Mouse (Mus musculus) v-Abl transformed pro-B cells (cell line): ENCODE measurements around the gene Fam181a.

Experiments
- in situ Hi-C, 2 experiments: fragments of 400-800 bp; cut with MboI; formaldehyde crosslinking; loops; one replicate each; pipeline ENCODE4 v1.15.1; 2025; ENCODE audit not compliant: unreplicated experiment in 2 of 2

Gene Fam181a

DNA sequence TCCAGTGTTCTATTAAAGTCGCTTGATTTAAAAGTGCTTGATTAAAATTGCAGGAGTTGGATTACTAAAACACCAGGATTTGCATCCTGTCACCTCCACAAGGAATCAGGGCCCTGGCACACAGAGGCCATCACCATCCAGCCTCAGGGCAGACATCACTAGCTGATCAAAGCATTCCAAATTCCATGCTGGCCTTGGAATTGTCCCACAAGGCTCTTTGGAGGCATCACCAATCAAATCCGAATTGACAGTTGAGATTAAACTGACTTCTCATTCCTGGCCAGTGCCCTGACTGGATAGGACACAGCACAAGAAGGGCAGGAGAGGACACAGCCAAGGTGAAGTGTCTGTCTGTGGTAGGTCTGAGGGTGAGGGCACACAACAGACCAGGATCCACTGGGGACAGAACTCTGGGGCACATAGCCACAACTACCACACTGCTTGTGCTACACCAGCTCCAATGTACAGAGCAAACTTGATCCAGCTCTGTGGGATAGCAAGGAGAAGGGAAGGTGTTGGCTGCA, at the start of gene Fam181a:
Gene Fam181a (plus strand): TSS at position 232 of the 524 bp plus-strand sequence.
- in situ Hi-C loops = loop anchor here in 1 of 2 experiments (25.0 kb wide), 1 partner anchor 799 kb away; no protein-coding TSS in a partner anchor

GRCm38 (mm10) chr12:103262017-103262865, 48.5 kb upstream of the Fam181a start:
- in situ Hi-C loops = no loop called here

DNA sequence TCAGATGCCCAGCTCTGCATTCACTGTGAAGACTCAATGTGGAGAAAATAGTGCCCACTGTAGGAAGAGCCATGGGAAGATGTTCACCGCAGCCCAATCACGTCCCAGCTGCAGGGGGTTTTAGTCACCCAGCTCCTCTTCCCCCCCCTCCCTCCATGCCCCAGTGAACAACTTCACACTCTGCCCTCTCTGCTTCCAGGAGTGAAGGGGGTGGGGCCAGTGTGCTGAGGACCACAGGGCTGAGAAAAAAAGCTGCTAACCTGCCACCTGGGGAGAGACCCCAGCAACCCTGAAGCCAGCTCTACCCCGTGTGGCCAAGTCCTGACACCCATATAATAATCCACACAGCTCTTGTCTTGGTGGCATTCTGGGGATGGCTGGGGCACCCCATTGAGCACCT, 44.2 kb upstream of the Fam181a start:
- in situ Hi-C loops = no loop called here

DNA sequence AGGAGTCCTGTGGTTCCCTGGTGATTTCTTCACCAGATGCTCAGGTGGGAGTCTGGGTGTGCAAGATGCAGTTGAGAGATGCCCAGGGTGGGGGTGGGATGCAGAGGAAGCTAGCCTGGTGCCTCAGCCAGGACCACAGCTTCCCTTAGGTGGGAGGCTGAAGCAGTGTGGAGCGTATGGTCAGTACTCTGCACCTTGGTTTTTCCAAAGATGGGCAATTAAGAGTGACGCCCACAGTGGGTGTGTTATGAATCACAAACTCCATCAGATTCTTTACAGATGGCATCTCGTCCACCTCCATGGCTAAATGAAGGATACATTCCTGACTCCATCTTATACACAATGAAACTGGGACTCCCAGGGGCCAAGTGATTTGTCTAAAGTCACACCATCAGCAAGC, 38.6 kb upstream of the Fam181a start:
- in situ Hi-C loops = no loop called here

GRCm38 (mm10) chr12:103273051-103273450, 37.7 kb upstream of the Fam181a start:
- in situ Hi-C loops = no loop called here

DNA sequence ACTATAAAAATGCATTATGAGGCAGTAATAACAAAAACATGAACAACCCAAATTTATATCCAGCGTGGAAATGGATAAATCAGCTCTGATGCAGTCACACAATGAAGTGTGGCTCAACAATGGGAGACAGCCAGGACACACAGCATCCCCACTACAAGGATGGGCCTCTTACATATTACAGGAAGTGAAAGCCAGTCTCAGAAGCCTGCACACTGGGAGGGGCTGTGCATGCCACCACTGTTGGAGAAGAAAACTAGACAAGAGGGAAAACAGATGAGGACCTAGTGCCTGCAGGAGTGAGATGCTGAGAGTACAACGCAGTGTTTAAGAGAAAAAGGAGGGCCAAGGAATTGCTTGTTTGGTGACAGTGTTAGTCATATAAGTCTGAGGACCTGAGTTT, 37.0 kb upstream of the Fam181a start:
- in situ Hi-C loops = no loop called here

DNA sequence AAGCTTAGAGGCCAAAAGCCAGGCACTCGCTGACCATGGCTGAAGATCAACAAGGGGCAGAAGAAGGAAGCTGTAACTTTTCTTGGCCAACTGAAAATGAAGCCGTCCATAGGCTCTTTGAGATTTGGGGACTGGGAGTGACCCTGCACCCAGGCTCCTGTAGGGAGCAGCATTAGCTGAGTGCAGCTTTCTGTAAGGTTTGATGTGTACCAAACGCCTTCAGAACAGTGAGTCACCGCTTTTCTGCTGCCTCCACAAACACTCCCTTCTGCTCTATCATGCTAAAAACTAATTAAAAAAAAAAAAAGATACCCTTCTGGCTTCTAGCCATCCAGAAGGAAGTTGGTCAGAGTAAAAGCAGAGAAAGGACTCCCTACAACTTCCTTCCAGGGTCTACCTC, 34.4 kb upstream of the Fam181a start:
- in situ Hi-C loops = no loop called here

GRCm38 (mm10) chr12:103281491-103281890, 29.3 kb upstream of the Fam181a start:
- in situ Hi-C loops = no loop called here

GRCm38 (mm10) chr12:103281912-103282311, 28.9 kb upstream of the Fam181a start:
- in situ Hi-C loops = no loop called here

GRCm38 (mm10) chr12:103282936-103283335, 27.8 kb upstream of the Fam181a start:
- in situ Hi-C loops = no loop called here

- in situ Hi-C loops = no loop called here
Observed at GRCm38 (mm10) chr12:103283411-103283810, 27.4 kb upstream of the Fam181a start.

DNA sequence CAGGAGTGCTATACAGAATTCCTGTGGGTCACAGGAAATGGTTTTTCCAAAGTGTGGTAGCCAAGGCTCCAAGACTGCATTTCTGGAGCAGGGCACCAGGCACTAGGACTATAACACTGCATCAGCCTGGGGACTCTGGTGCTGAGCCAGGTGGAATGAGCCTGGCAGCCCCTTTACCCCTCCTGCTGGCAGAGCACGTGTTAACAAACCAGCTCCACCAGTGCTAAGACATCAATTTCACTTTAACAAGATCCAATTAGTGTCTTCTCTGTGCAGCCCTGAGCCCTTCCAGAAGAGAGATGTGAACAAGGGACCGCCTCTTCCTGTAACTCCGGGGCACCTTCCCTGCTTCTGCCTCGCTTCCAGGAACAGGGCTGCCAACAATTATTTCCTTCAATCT, 23.5 kb upstream of the Fam181a start:
- in situ Hi-C loops = no loop called here

- in situ Hi-C loops = no loop called here
Observed at GRCm38 (mm10) chr12:103292366-103292765, 18.4 kb upstream of the Fam181a start.

DNA sequence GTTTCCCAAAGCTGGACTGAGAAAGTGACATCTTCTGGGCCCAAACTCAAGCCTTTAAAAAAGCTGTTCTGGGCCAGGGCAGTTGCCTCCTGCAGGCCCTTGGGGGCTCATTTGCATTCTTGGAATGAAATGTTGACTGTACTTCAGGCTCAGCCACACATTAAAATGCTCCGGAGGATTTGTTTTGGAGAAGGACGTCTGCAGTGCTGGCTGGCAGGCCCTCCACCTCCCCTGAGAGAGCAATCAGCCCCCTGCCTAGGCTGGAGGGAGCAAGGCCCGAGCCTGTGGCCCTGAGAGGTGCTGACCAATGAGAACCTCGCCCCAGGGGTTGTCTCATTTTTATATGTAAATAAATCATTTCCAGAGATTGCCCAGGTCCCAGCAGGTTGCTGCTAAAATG, 14.5 kb upstream of the Fam181a start:
- in situ Hi-C loops = no loop called here

- in situ Hi-C loops = loop anchor here (10.0 to 25.0 kb wide), 3 partner anchors 194 to 788 kb away; partner anchors contain the start of genes Moap1 (in 1 of the 2) and Tmem251 (in 1 of the 2)
Observed at GRCm38 (mm10) chr12:103300493-103300892, 10.3 kb upstream of the Fam181a start.

DNA sequence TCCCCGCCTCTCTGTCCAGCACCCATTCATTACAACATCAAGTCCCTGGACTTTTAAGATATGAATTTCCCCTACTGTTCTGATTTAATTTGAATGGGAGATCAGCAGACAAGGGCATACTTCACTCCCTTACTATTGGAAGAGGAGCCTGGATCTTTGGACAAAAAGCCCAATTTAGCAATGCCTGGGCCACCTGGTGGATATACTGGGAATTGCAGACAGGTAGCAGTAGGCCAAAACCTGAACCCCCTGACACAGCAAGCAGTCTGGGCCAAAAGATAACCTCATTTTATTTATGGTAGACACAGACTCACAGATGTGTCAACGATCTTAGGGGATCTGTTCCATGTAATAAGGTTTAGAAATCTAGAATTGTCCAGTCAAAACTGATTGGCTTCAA, 9.1 kb upstream of the Fam181a start:
- in situ Hi-C loops = loop anchor here (10.0 to 25.0 kb wide), 3 partner anchors 193 to 789 kb away; partner anchors contain the start of genes Moap1 (in 1 of the 2) and Tmem251 (in 1 of the 2)

DNA sequence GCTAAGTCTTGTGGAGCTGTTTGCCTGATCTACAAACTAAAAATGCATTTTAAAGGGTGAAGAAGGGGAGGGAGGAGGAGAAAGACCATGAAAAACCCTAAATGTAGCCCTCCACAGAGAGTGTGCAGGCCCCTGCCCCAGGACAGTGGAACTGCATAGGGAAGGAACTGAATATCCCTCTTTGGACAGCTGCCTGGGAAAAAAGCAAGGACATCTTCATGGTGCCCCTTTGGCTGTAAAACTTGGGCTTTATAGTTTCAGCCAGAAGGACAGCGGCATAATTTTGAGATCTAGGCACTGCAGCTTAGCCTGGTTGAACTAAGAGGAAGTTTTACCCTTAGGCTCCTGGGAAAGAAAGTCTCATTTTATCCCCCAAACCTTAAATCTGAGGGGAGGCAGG, 7.8 kb upstream of the Fam181a start:
- in situ Hi-C loops = loop anchor here (10.0 to 25.0 kb wide), 3 partner anchors 192 to 791 kb away; partner anchors contain the start of genes Moap1 (in 1 of the 2) and Tmem251 (in 1 of the 2)

DNA sequence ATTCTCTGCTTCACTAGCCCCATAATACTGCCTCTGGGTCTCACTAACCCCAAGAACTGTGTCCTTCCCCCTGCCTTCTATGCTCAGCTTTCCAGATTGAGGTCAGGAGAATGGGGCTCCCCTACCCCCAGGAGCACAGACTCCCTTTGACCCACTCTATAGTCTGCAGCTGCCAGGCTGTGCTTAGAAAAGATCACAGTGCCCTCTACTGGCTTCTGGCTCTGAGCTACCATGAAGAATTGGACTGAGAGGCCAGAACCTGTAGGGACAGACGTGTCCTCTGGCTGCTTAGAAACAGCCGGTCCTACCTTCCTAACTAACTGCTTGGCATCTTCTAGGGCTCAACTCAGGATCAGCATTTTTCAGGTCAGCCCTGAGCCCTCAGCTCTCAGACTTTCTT, 4.6 kb upstream of the Fam181a start:
- in situ Hi-C loops = loop anchor here (5.0 to 25.0 kb wide), 4 partner anchors 164 to 794 kb away; partner anchors contain the start of genes Moap1 (in 1 of the 2) and Tmem251 (in 1 of the 2)

GRCm38 (mm10) chr12:103306720-103307119, 4.1 kb upstream of the Fam181a start:
- in situ Hi-C loops = loop anchor here (5.0 to 25.0 kb wide), 4 partner anchors 164 to 794 kb away; partner anchors contain the start of genes Moap1 (in 1 of the 2) and Tmem251 (in 1 of the 2)

DNA sequence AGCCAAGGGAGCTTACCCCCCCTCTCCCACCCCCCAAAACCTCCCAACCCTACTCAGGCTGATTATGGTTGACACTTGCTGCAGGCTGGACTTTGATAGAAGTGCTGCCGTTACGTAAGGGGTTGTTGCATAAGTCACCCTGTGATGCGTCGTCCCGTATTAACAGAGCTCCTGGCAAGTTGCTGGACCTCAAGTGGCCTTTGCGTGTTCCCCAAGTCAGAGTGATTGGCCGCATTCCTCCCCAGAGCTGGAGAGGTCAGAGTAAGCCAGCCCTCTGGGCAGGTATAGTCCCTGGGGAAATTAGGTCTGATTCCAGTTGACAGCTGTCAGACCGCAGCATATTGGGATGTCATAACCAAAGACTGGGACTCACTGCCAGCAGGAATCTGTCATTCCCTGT, 1.1 kb downstream of the Fam181a start:
- in situ Hi-C loops = loop anchor here in 1 of 2 experiments (25.0 kb wide), 1 partner anchor 800 kb away; no protein-coding TSS in a partner anchor

- in situ Hi-C loops = loop anchor here in 1 of 2 experiments (25.0 kb wide), 1 partner anchor 801 kb away; no protein-coding TSS in a partner anchor
Observed at GRCm38 (mm10) chr12:103313274-103313673, 2.5 kb downstream of the Fam181a start.
